ENCODE assay signal across 22 mouse cellular contexts in the genomic region with DNA sequence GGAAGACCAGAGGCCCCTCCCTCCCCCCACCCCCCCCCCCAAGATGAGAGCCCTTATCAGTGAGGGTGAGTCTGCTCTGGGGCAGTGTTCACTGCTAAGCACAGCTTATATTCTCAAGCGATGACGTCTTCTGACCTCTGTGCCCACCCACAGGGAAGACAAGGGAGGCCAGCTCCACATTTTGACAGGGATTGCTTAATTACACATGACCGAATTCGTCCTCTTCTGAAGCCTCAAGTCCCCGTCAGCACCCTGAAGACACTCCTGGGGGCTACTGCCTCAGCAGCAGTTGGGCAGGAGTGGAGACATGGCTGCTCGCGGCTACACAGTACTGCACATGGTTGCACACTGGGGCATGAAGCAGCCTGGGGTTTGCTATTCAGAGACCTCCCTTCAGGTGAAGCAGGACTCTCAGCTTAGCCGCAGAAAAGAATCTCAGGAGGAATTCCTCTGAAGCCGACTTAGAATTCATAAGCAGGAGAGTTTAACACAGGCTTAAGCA.
DNase-seq lines count a peak whose midpoint lies in the region; ATAC-seq lines count a peak whose summit lies in the region.
"Had no signal": no experiment of that assay in that cellular context is flagged by ENCODE, and none has a peak within 500 bp of the region (broad histone marks: within the 10 kb centered on the region; RNA-seq: fewer than 3 reads in every experiment).

No protein-coding gene starts in this region.

- no peaks in the 10 kb centered on the region for H3K36me3 ChIP-seq in embryonic facial prominence, embryonic 12.5 days
- no peaks in the 10 kb centered on the region for H3K36me3 ChIP-seq in embryonic facial prominence, embryonic 10.5 days (replicated peaks)
- H3K36me3 ChIP-seq in kidney, embryonic 14.5 days (ENCODE audit: control insufficient read depth, insufficient read depth, low read length) = no peaks in the 10 kb centered on the region
- no peaks in the 10 kb centered on the region for H3K36me3 ChIP-seq in liver, embryonic 13.5 days
- no peaks in the 10 kb centered on the region for H3K36me3 ChIP-seq in liver, embryonic 12.5 days
- H3K36me3 ChIP-seq in hindbrain, embryonic 10.5 days = no peaks in the 10 kb centered on the region
- H3K36me3 ChIP-seq: embryonic facial prominence, embryonic 15.5 days; heart, embryonic 10.5 days; hindbrain, embryonic 13.5 days had no signal

- no peaks in the 10 kb centered on the region for H3K27me3 ChIP-seq in embryonic facial prominence, embryonic 12.5 days
- peaks cover 5% of the 10 kb centered on the region; the same call in 1 of the 2 replicates for H3K27me3 ChIP-seq in embryonic facial prominence, embryonic 10.5 days (replicated peaks; ENCODE audit: low read depth, poor library complexity, severe bottlenecking)
- H3K27me3 ChIP-seq in kidney, embryonic 14.5 days (ENCODE audit: control insufficient read depth, insufficient read depth, low read length) = no peaks in the 10 kb centered on the region
- H3K27me3 ChIP-seq in liver, embryonic 13.5 days = no peaks in the 10 kb centered on the region
- H3K27me3 ChIP-seq in liver, embryonic 12.5 days (replicated peaks) = no peaks in the 10 kb centered on the region
- H3K27me3 ChIP-seq in hindbrain, embryonic 10.5 days (ENCODE audit: insufficient read depth, poor library complexity, severe bottlenecking) = peaks cover 9% of the 10 kb centered on the region; the same call in 1 of the 2 replicates
- H3K27me3 ChIP-seq: embryonic facial prominence, embryonic 15.5 days; forebrain, embryonic 13.5 days; hindbrain, embryonic 13.5 days had no signal

- H3K4me1 ChIP-seq in embryonic facial prominence, embryonic 12.5 days = no peaks in the 10 kb centered on the region
- peaks cover 52% of the 10 kb centered on the region for H3K4me1 ChIP-seq in embryonic facial prominence, embryonic 10.5 days
- peaks cover 12% of the 10 kb centered on the region for H3K4me1 ChIP-seq in kidney, embryonic 14.5 days (ENCODE audit: control insufficient read depth, insufficient read depth, low read length)
- H3K4me1 ChIP-seq in liver, embryonic 13.5 days (replicated peaks) = peaks cover 3% of the 10 kb centered on the region; the same call in 1 of the 2 replicates
- H3K4me1 ChIP-seq in liver, embryonic 12.5 days = no peaks in the 10 kb centered on the region; the same call in 1 of the 2 replicates
- H3K4me1 ChIP-seq in hindbrain, embryonic 10.5 days (replicated peaks) = peaks cover 33% of the 10 kb centered on the region
- H3K4me1 ChIP-seq: embryonic facial prominence, embryonic 15.5 days; hindbrain, embryonic 13.5 days had no signal

- no peak overlapping the region for H3K4me3 ChIP-seq in embryonic facial prominence, embryonic 12.5 days
- no peak overlapping the region for H3K4me3 ChIP-seq in embryonic facial prominence, embryonic 10.5 days
- no peak overlapping the region for H3K4me3 ChIP-seq in kidney, embryonic 14.5 days (ENCODE audit: low read length)
- H3K4me3 ChIP-seq in liver, embryonic 13.5 days (replicated peaks) = no peak overlapping the region
- no peak overlapping the region for H3K4me3 ChIP-seq in liver, embryonic 12.5 days
- H3K4me3 ChIP-seq in hindbrain, embryonic 10.5 days = no peak overlapping the region
- H3K4me3 ChIP-seq: embryonic facial prominence, embryonic 15.5 days; erythroblast, embryonic 14.5 days; forebrain, embryonic 13.5 days; heart, embryonic 10.5 days; hindbrain, embryonic 13.5 days had no signal

- H3K27ac ChIP-seq in embryonic facial prominence, embryonic 12.5 days = no peak overlapping the region
- H3K27ac ChIP-seq in embryonic facial prominence, embryonic 10.5 days (replicated peaks) = no peak overlapping the region; the same call in 1 of the 2 replicates
- no peak overlapping the region for H3K27ac ChIP-seq in kidney, embryonic 14.5 days (ENCODE audit: low read depth, low read length)
- H3K27ac ChIP-seq in liver, embryonic 13.5 days = no peak overlapping the region
- no peak overlapping the region for H3K27ac ChIP-seq in liver, embryonic 12.5 days
- H3K27ac ChIP-seq in hindbrain, embryonic 10.5 days = no peak overlapping the region
- H3K27ac ChIP-seq: embryonic facial prominence, embryonic 15.5 days; forebrain, embryonic 13.5 days; heart, embryonic 10.5 days; hindbrain, embryonic 13.5 days; hindbrain, postnatal 0 days had no signal

- H3K9ac ChIP-seq in embryonic facial prominence, embryonic 12.5 days = no peak overlapping the region
- no peak overlapping the region for H3K9ac ChIP-seq in kidney, embryonic 14.5 days (ENCODE audit: low read depth, low read length)
- no peak overlapping the region for H3K9ac ChIP-seq in liver, embryonic 13.5 days
- no peak overlapping the region for H3K9ac ChIP-seq in liver, embryonic 12.5 days
- H3K9ac ChIP-seq: embryonic facial prominence, embryonic 15.5 days; forebrain, embryonic 13.5 days; hindbrain, embryonic 13.5 days had no signal

- no peaks in the 10 kb centered on the region for H3K9me3 ChIP-seq in embryonic facial prominence, embryonic 12.5 days
- H3K9me3 ChIP-seq in embryonic facial prominence, embryonic 10.5 days = no peaks in the 10 kb centered on the region
- H3K9me3 ChIP-seq in kidney, embryonic 14.5 days (ENCODE audit: control insufficient read depth, low read length) = no peaks in the 10 kb centered on the region
- no peaks in the 10 kb centered on the region for H3K9me3 ChIP-seq in liver, embryonic 13.5 days (replicated peaks)
- no peaks in the 10 kb centered on the region for H3K9me3 ChIP-seq in liver, embryonic 12.5 days (replicated peaks)
- no peaks in the 10 kb centered on the region for H3K9me3 ChIP-seq in hindbrain, embryonic 10.5 days
- H3K9me3 ChIP-seq: embryonic facial prominence, embryonic 15.5 days; forebrain, embryonic 13.5 days; heart, embryonic 10.5 days; hindbrain, embryonic 13.5 days had no signal

- no peak for DNase-seq in embryonic facial prominence, embryonic 10.5 days (ENCODE audit: low spot score)
- no peak for DNase-seq in kidney, postnatal 14 days
- DNase-seq in liver, embryonic 13.5 days = no peak
- peak; percentile 70 for DNase-seq in retina, postnatal 1 day
- no peak for DNase-seq in hindbrain, embryonic 10.5 days (ENCODE audit: low spot score)
- DNase-seq: adrenal gland, postnatal 10 days; cerebellum, adult 11 months; cerebellum, adult 8-10 months; cerebellum, postnatal 14 days; gastrocnemius, postnatal 10 days; heart, adult 18-20 months; heart, postnatal 10 days; heart, postnatal 4 days had no signal

- H3K4me2 ChIP-seq in embryonic facial prominence, embryonic 12.5 days (replicated peaks) = no peak overlapping the region
- no peak overlapping the region for H3K4me2 ChIP-seq in kidney, embryonic 14.5 days (replicated peaks; ENCODE audit: low read depth, low read length)
- no peak overlapping the region for H3K4me2 ChIP-seq in liver, embryonic 13.5 days
- no peak overlapping the region for H3K4me2 ChIP-seq in liver, embryonic 12.5 days
- H3K4me2 ChIP-seq: embryonic facial prominence, embryonic 15.5 days; forebrain, embryonic 13.5 days; hindbrain, embryonic 13.5 days had no signal

- 0 out of 2 replicates have a peak, but pooled peaks have one; percentile 47 for ATAC-seq in embryonic facial prominence, embryonic 12.5 days (ENCODE audit: insufficient number of reproducible peaks, insufficient read depth, low FRiP score, low TSS enrichment)
- ATAC-seq in kidney, embryonic 14.5 days (ENCODE audit: low FRiP score, low TSS enrichment) = 0 out of 2 replicates have a peak, but pooled peaks have one; percentile 38
- ATAC-seq in liver, embryonic 13.5 days (ENCODE audit: low read depth) = peak; percentile 15; the same call in 1 of the 2 replicates
- ATAC-seq in liver, embryonic 12.5 days = no peak
- ATAC-seq: forebrain, embryonic 13.5 days; hindbrain, postnatal 0 days had no signal

- WGBS in embryonic facial prominence, embryonic 12.5 days = 60% methylated on average over 9 of the region's 9 CpGs
- 48% methylated on average over 9 of the region's 9 CpGs for WGBS in embryonic facial prominence, embryonic 10.5 days
- WGBS in kidney, embryonic 14.5 days = 48% methylated on average over 9 of the region's 9 CpGs
- 56% methylated on average over 9 of the region's 9 CpGs for WGBS in liver, embryonic 13.5 days (ENCODE audit: insufficient replicate concordance)
- WGBS in liver, embryonic 12.5 days (ENCODE audit: insufficient replicate concordance) = 55% methylated on average over 9 of the region's 9 CpGs
- whole genome bisulfite sequencing in hindbrain, embryonic 10.5 days = 55% methylated on average over 9 of the region's 9 CpGs
